Mouse (Mus musculus) adrenal gland, adult 10 weeks (tissue): Measurements from ENCODE around the gene Moxd1. TPM values are rescaled to one million over a fixed set of nuclear protein-coding genes. Genes with fewer than 3 reads are reported as not detected.

ENCODE experiments used
- polyA plus RNA-seq: library from polyadenylated mRNA; stranded (reverse); fragments of 350-450 nt; fragmentation: Illumina TruSeq; extraction: RNeasy Lipid Tissue Mini Kit (QIAGEN cat#74804); gene quantifications from one replicate; pipeline ENCODE4 v1.2.3, GENCODE M21; 2014; ENCODE audit warnings: low read depth, low replicate concordance

Moxd1 gene
- 0.41 TPM for polyA plus RNA-seq

GRCm38 (mm10) chr10:24223449-24224143, at the start of gene Moxd1:
Gene Moxd1, plus strand, starts transcription at chr10:24223517.

Other genes with a start within 250 kb of the Moxd1 start
- gene Taar6, start 237.9 kb upstream of the Moxd1 start, polyA plus RNA-seq: not detected
- not detected for gene Taar7a, start 230.0 kb upstream of the Moxd1 start, polyA plus RNA-seq
- gene Taar7b, start 223.6 kb upstream of the Moxd1 start, polyA plus RNA-seq: not detected
- gene Taar7d, start 196.3 kb upstream of the Moxd1 start, polyA plus RNA-seq: not detected
- not detected for gene Taar7e, start 185.9 kb upstream of the Moxd1 start, polyA plus RNA-seq
- gene Taar7f, start 174.0 kb upstream of the Moxd1 start, polyA plus RNA-seq: not detected
- gene Taar8a, start 147.0 kb upstream of the Moxd1 start, polyA plus RNA-seq: not detected
- not detected for gene Taar8b, start 131.2 kb upstream of the Moxd1 start, polyA plus RNA-seq
- gene Taar8c, start 121.6 kb upstream of the Moxd1 start, polyA plus RNA-seq: not detected
- not detected for gene Taar9, start 114.0 kb upstream of the Moxd1 start, polyA plus RNA-seq
- gene Stx7, start 74.2 kb upstream of the Moxd1 start, polyA plus RNA-seq: 227 TPM